Mouse (Mus musculus) neural tube, embryonic 11.5 days (tissue): Measurements from ENCODE around the gene Irf4. TPM values are rescaled to one million over a fixed set of nuclear protein-coding genes. Genes with fewer than 3 reads are reported as not detected.

Experiments used
- ATAC-seq: fragments of 200-750 bp; cut with Nextera tagmentation; 2 replicates; pipeline ENCODE4 v1.8.0; 2017; ENCODE audit warnings: moderate number of reproducible peaks, mild to moderate bottlenecking, moderate TSS enrichment, moderate library complexity; ENCODE audit not compliant: insufficient read depth, low FRiP score, low TSS enrichment
- DNase-seq: peaks from one replicate; pipeline ENCODE4 v3.0.0-alpha.2; 2015; ENCODE audit warnings: low spot score
- H3K27ac ChIP-seq: fragments of 300-500 bp; sonication (generic); 2 replicates; pipeline ENCODE4 v1.5.1; 2014; ENCODE audit warnings: low read depth, mild to moderate bottlenecking, low read length
- H3K27me3 ChIP-seq: fragments of 300-500 bp; sonication (generic); 2 replicates; pipeline ENCODE4 v1.6.1; 2014; ENCODE audit warnings: mild to moderate bottlenecking, low read length, mixed read lengths; ENCODE audit not compliant: control insufficient read depth, insufficient read depth
- H3K36me3 ChIP-seq: fragments of 300-500 bp; sonication (generic); 2 replicates; pipeline ENCODE4 v1.6.1; 2014; ENCODE audit warnings: mild to moderate bottlenecking, low read length, moderate library complexity, mixed read lengths; ENCODE audit not compliant: control insufficient read depth, insufficient read depth
- H3K4me1 ChIP-seq: fragments of 300-500 bp; sonication (generic); 2 replicates; pipeline ENCODE4 v1.6.1; 2014; ENCODE audit warnings: low read length, mixed read lengths; ENCODE audit not compliant: control insufficient read depth, insufficient read depth
- H3K4me2 ChIP-seq: fragments of 300-500 bp; sonication (generic); 2 replicates; pipeline ENCODE4 v1.6.1; 2014; ENCODE audit warnings: low read depth, mild to moderate bottlenecking, moderate library complexity
- H3K4me3 ChIP-seq: fragments of 300-500 bp; sonication (generic); 2 replicates; pipeline ENCODE4 v1.5.1; 2014; ENCODE audit warnings: low read depth, low read length
- H3K9ac ChIP-seq: fragments of 300-500 bp; sonication (generic); 2 replicates; pipeline ENCODE4 v1.6.1; 2014; ENCODE audit warnings: mild to moderate bottlenecking, low read length
- H3K9me3 ChIP-seq: fragments of 300-500 bp; sonication (generic); 2 replicates; pipeline ENCODE4 v1.6.1; 2016; ENCODE audit warnings: low read length; ENCODE audit not compliant: control insufficient read depth
- WGBS: fragments of 180-500 bp; shearing (Covaris S2); extraction: QIAGEN DNeasy Blood & Tissue Kit; methylation state at CpG from one replicate; pipeline ENCODE4 v1.1.7; 2014; 5-methylcytosine and 5-hydroxymethylcytosine counted together
- polyA plus RNA-seq: library from polyadenylated mRNA; unstranded; fragments of >200 nt; fragmentation: Nextera tagmentation; extraction: Ambion mirVana; gene quantifications from 2 replicates; pipeline ENCODE4 v1.2.1, GENCODE M21; 2014

The Irf4 gene
- polyA plus RNA-seq, 1 experiment from 2014 or later = not detected

DNA sequence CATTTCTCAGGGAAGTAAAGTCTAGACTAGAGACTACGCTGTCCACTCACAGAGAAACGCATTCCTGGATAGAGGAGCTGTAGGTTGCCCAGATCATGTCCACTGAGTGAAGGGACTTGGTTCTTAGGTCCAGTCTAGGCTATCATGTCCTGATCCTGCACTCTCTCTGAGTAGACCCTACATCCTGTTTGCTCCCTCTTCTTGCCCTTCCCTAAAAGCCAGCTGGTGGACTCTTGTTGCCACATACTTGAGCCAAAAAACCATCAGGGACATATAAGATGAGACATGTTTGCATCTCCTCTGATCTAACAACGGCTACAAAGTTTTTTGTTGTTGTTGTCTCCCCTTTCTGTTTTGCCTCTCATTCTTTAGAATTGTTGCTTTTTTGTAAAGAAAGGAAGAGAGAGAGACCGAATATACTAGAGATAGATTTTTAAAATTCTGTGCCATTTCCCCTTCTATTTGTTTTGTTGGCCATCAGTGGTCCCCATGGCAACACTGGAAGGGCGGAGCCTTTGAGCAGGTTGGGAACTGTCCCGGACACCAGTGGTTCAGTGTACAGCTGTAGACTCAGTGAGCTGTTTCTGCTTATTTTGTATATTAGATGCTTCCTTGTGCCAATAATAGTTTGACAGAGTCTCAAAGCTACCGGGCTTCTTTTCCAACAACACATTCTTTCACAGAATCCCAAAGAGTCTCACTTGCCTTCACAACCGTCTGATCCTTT lies 15.2 kb downstream of the Irf4 start:
- Histone ChIP-seq H3K27me3 (no peaks in the 10 kb centered on the region), H3K27ac (no peak overlapping the region), H3K36me3 (no peaks in the 10 kb centered on the region), H3K4me1 (no peaks in the 10 kb centered on the region), H3K9ac (no peak overlapping the region), H3K4me2 (no peak overlapping the region), H3K4me3 (no peak overlapping the region), H3K9me3 (no peaks in the 10 kb centered on the region)
- WGBS = 90% methylated on average over 8 of the region's 8 CpGs
- DNase-seq = no peak
- no peak for ATAC-seq

DNA sequence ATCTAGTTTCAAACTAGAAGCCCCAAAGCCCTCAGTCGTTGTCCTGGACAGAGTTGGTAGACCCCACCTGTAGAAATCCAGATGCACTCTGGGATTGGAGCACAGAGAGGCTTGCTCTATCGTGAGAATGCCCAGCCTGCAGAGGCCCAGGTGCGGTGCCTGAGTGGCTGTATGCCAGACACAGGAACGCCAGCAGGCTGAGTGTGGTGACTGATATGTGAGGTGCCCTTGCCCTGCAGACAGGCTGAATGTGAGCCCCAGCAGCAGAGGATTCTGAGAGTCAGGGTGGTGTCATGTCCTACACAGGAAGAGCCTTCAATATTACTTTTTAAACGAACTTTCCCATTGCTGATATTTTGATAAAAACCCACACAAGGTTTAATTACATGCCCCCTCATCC lies 16.9 kb downstream of the Irf4 start:
- Histone ChIP-seq H3K9ac (no peak overlapping the region), H3K4me3 (no peak overlapping the region), H3K4me1 (no peaks in the 10 kb centered on the region), H3K4me2 (no peak overlapping the region), H3K27me3 (no peaks in the 10 kb centered on the region), H3K27ac (no peak overlapping the region), H3K9me3 (no peaks in the 10 kb centered on the region), H3K36me3 (no peaks in the 10 kb centered on the region)
- 84% methylated on average over 5 of the region's 5 CpGs for WGBS
- no peak for DNase-seq
- no peak for ATAC-seq

DNA sequence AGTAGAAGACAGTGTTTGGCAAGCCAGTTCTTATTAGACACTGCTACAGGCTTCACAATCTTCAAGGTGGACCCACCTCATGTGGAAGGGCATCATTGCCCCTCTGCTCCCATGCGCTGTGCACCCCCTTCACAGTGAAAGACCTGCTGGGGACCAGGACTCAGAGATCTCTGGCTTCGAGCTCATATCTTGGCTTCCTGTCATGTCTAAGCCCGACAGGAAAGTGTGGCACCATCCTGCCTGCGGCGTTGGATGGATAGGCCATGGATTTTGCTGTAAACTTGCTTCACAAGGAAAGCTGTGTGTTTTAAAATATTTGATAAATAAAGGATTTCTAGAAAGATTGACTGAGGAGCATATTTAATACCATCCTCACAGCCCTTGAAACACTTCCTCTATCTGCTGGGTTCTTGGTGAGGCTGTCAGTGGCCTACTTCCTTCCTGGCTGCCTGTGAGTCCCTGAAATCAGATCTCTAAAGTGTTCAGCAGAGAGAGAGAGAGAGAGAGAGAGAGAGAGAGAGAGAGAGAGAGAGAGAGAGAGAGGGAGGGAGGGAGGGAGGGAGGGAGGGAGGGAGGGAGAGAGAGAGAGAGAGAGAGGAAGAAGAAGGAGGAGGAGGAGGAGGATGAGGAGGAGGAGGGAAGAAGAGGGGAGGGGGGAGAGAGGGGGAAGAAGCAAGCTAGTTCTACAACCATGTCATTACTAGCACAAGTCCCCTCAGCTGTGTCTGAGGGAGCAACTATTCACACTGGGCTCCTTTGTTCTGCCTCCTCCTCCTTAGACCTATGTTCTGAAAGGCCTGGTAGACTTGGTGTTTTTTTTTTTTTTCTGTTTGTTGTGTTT lies 17.8 kb downstream of the Irf4 start:
- Histone ChIP-seq H3K4me1 (no peaks in the 10 kb centered on the region), H3K9ac (no peak overlapping the region), H3K27ac (no peak overlapping the region), H3K4me2 (no peak overlapping the region), H3K9me3 (no peaks in the 10 kb centered on the region), H3K36me3 (no peaks in the 10 kb centered on the region), H3K27me3 (no peaks in the 10 kb centered on the region), H3K4me3 (no peak overlapping the region)
- no peak for ATAC-seq
- 93% methylated on average over 5 of the region's 5 CpGs for WGBS
- no peak for DNase-seq

DNA sequence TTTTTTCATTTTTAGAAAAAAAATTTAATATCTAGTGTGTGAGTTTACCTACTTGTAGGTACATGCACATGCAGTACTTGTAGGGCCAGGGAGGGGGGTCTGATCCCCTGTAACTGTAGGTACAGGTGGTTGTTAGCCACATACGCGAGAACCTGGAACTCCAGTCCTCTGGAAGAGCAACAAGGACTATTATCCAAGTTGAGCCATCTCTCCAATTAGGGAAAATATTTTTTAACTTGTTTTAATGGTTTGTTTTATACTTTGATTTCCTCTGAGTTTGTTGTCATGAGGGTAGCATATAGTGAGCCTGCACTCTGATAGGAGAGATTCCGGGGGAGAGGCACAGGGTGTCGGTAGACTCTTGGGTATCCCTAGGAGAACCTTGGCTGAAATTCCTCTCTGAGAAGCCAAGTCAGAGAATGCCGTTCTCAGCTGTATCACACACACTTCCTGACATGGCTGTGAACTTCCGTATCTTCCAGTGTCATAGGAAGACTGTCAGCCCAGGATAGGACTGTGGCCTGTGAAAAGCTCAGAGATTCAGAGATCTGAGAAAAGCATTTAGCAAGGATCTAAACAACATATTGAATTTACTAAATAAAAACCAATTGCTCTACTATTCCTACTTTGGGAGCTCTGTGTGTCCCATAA lies 18.6 kb downstream of the Irf4 start:
- no peaks in the 10 kb centered on the region for H3K36me3 ChIP-seq
- no peak for DNase-seq
- H3K27ac ChIP-seq = no peak overlapping the region
- H3K9ac ChIP-seq = no peak overlapping the region
- H3K27me3 ChIP-seq = no peaks in the 10 kb centered on the region
- ATAC-seq = no peak
- 89% methylated on average over 6 of the region's 6 CpGs for WGBS
- H3K4me1 ChIP-seq = no peaks in the 10 kb centered on the region
- no peaks in the 10 kb centered on the region for H3K9me3 ChIP-seq
- H3K4me3 ChIP-seq = no peak overlapping the region
- H3K4me2 ChIP-seq = no peak overlapping the region

DNA sequence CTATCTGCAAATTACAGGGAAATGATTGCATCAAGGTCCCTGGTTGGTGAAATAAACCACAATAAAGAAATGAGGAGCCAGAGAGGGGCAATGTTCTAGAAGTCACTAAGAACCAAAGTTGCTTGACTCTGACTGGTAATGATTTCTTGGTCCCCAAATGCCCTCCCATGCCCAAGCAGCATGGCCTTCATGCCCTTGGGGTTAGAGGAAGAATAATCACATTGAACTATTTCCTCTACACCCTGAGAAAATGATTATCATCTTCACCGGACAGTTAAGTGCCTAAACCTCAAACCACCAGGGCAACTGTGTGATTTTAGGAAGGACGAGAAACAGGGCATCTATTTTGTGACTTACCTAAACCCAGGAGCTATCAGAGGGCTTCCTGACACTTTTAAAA lies 27.0 kb downstream of the Irf4 start:
- Histone ChIP-seq H3K36me3 (no peaks in the 10 kb centered on the region), H3K27me3 (no peaks in the 10 kb centered on the region)
- DNase-seq = no peak

DNA sequence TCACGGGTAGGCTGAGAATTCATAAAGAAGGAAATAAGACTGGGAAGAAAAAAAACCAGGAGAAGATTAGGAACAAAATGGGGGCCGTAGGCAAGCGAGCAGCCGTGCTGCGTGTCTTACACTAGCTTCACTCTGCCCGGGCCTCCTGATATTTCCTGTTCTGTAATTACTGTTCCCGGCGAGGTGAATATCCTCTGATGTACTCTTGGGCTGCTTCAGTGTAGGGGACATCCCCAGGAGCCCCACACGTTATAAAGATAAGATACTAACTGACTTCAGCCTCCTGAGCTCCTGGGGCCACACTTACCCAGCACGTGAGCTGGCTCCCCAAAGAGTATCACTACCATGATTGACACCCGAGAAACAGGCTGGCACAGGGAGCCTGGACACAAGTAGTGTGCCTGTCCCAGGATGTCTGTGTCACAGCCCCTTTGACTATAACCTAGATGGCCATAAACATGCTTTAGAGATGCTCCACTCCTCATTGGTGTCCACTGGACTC lies 28.7 kb downstream of the Irf4 start:
- Histone ChIP-seq H3K9me3 (no peaks in the 10 kb centered on the region), H3K4me2 (no peak overlapping the region), H3K27me3 (no peaks in the 10 kb centered on the region), H3K36me3 (no peaks in the 10 kb centered on the region), H3K4me3 (no peak overlapping the region), H3K4me1 (no peaks in the 10 kb centered on the region), H3K9ac (no peak overlapping the region), H3K27ac (no peak overlapping the region)
- no peak for ATAC-seq
- WGBS = 83% methylated on average over 11 of the region's 11 CpGs
- DNase-seq = no peak

More for the DNA sequence above, 27.0 kb downstream of the Irf4 start:
- no peak overlapping the region for H3K9ac ChIP-seq
- no peak for ATAC-seq
- H3K4me3 ChIP-seq = no peak overlapping the region
- H3K4me2 ChIP-seq = no peak overlapping the region
- H3K9me3 ChIP-seq = no peaks in the 10 kb centered on the region
- no peaks in the 10 kb centered on the region for H3K4me1 ChIP-seq
- 90% methylated on average over 2 of the region's 2 CpGs for WGBS
- H3K27ac ChIP-seq = no peak overlapping the region

DNA sequence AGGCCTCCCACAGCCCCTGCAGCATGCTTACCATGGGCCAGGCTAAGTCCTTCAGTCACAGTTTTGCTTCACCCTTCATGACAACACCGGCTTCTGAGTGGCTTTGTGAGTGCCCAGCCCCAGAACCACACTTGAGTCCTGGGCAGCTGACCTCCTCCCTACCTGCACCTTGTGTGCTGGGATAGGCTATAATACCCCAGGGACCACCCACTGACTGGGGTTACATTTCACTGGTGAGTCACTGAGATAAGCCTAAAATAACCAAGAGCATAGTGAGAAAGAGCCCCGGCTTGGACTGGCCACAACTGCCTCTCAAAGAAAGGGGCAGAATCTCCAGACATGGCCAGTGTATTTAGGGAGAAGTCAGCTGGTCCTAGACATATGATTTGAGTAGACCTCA lies 32.9 kb downstream of the Irf4 start:
- DNase-seq (no peak), ATAC-seq (no peak)
- whole genome bisulfite sequencing = 73% methylated on average over 2 of the region's 2 CpGs
- no peaks in the 10 kb centered on the region for H3K36me3 ChIP-seq
- no peak overlapping the region for H3K4me3 ChIP-seq
- H3K27me3 ChIP-seq = no peaks in the 10 kb centered on the region
- no peak overlapping the region for H3K9ac ChIP-seq
- H3K9me3 ChIP-seq = no peaks in the 10 kb centered on the region
- H3K27ac ChIP-seq = no peak overlapping the region
- H3K4me2 ChIP-seq = no peak overlapping the region
- H3K4me1 ChIP-seq = no peaks in the 10 kb centered on the region

DNA sequence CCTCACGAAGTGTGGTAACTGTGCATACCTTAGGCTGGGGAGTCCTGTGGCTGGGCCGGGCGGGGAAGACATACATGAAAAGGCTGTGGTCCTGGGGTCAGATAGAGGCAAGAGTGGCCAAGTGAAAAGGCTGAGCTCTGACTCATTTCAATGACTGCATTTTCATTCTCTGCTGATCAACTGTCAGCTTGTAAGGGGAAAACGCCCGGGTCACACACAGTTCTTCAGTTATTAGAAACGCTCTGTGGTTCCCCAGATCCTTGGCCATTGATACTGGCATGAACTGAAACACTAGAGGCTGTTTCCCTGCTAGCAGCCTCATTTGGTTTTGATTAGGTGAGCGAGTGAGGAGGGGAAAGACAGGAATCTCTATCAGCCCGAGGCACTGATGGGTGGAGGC lies 33.4 kb downstream of the Irf4 start:
- Histone ChIP-seq H3K9me3 (no peaks in the 10 kb centered on the region), H3K36me3 (no peaks in the 10 kb centered on the region), H3K4me1 (no peaks in the 10 kb centered on the region), H3K9ac (no peak overlapping the region), H3K27ac (no peak overlapping the region), H3K4me3 (no peak overlapping the region), H3K4me2 (no peak overlapping the region), H3K27me3 (no peaks in the 10 kb centered on the region)
- DNase-seq = no peak
- ATAC-seq = no peak
- 65% methylated on average over 8 of the region's 8 CpGs for WGBS
